Mouse (Mus musculus): Measurements from ENCODE around the gene Gm281. TPM values are rescaled to one million over a fixed set of nuclear protein-coding genes. Genes with fewer than 3 reads are reported as not detected.

Gene Gm281
- polyA plus RNA-seq, 1 experiment, result not detected

- DNase-seq (ENCODE audit: extremely low spot score in 1 of 2, low spot score in 1 of 2), result no peak
Observed at GRCm38 (mm10) chr14:13893748-13894147, 20.5 kb downstream of the Gm281 start.

GRCm38 (mm10) chr14:13861416-13861815, 52.9 kb downstream of the Gm281 start:
- DNase-seq (ENCODE audit: extremely low spot score in 1 of 2, low spot score in 1 of 2), result no peak

- peak in 1 of 2 experiments; percentile 11 for DNase-seq (ENCODE audit: extremely low spot score in 1 of 2, low spot score in 1 of 2)
Observed at GRCm38 (mm10) chr14:13812801-13813479, 101.3 kb downstream of the Gm281 start.

- DNase-seq (ENCODE audit: extremely low spot score in 1 of 2, low spot score in 1 of 2), result no peak
Observed at GRCm38 (mm10) chr14:13790446-13790845, 123.8 kb downstream of the Gm281 start.

- DNase-seq (ENCODE audit: extremely low spot score in 1 of 2, low spot score in 1 of 2), result no peak
Observed at GRCm38 (mm10) chr14:13790001-13790400, 124.3 kb downstream of the Gm281 start.

- no peak for DNase-seq (ENCODE audit: extremely low spot score in 1 of 2, low spot score in 1 of 2)
Observed at GRCm38 (mm10) chr14:13782970-13783369, 131.3 kb downstream of the Gm281 start.

- no peak for DNase-seq (ENCODE audit: extremely low spot score in 1 of 2, low spot score in 1 of 2)
Observed at GRCm38 (mm10) chr14:13778383-13778782, 135.9 kb downstream of the Gm281 start.

GRCm38 (mm10) chr14:13771163-13771562, 143.1 kb downstream of the Gm281 start:
- DNase-seq (ENCODE audit: extremely low spot score in 1 of 2, low spot score in 1 of 2), result no peak

GRCm38 (mm10) chr14:13770686-13771085, 143.6 kb downstream of the Gm281 start:
- DNase-seq (ENCODE audit: extremely low spot score in 1 of 2, low spot score in 1 of 2), result peak; percentile 5 to 11

Other genes with a start within 250 kb of the Gm281 start
- not detected in 2 replicates for gene Sntn, start 243.6 kb downstream of the Gm281 start, polyA plus RNA-seq (2012; rRNA removed)
- 23.8 and 27.3 TPM in 2 replicates for gene Atxn7, start 47.0 kb upstream of the Gm281 start, polyA plus RNA-seq (2012; rRNA removed)
- gene Thoc7, start 47.4 kb upstream of the Gm281 start, polyA plus RNA-seq (2012; rRNA removed), result 98.9 and 104 TPM in 2 replicates
- 82.0 and 97.5 TPM in 2 replicates for gene Psmd6, start 206.5 kb upstream of the Gm281 start, polyA plus RNA-seq (2012; rRNA removed)